Mouse (Mus musculus): ENCODE data around the gene Arf3. TPM values are rescaled to one million over a fixed set of nuclear protein-coding genes. Genes with fewer than 3 reads are reported as not detected.

Arf3 gene
- total RNA-seq, 2 experiments from 2014 or later: 651 to 661 TPM

DNA sequence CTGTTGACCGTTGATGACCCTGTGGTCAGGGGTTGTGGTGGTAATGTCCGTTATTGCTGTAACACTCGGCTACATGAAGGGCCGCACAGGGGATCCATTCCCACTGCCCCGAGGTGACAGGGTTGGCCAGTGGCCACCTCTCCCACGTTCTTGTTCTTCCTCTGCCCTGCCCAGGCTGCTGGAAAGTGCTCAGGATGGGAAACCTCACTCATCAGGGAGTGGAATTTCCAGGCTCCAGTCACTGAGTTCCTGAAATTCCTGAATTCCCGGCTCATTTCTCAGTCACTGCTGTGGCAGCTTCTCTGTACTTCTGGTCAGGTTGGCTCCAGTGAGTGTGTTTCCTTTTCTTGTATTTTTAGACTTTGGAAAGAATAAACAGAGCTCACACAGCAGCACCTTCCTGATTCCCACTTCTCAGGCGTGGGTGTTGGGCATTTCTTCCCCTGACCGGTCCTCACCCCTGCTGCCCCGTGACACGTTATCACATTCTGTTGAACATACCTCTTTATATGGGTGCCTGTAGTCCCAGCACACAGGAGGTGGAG lies 70.8 kb downstream of the Arf3 start:
- intact Hi-C loops (cut with DNase I): no loop called here
- peak in 1 of 2 experiments; percentile 71 for DNase-seq (ENCODE audit: extremely low spot score in 1 of 2, low spot score in 2 of 2)

DNA sequence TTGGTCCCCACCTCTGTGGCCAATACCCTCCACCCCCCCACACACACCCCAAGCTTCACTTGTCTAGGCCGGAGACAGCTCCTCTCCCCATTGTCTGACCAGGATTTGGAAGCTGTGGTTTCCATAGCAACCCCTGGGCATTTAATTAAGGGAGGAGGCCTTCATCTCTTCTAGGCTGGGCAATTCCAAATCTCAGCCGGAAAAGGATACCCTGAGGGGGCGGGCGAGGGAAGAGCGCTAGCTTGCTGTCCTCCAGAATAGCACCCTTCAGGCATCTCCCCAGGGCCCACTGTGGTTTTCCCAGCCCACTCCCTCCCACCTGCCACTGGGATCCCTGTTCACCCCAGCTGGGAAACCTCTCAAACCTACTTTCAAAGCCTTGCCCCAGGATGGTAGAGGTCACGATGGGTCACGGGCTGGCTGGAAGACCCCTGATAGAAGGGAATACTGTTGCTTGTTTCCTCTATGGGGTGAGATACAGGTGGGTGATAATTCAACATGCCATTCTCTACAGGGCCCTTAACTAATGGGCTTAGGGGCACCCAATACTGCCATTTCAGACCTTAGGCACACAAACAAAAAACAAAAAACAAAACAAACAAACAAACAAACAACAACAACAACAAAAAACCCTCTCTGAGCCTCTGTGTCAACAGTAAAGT lies 71.4 kb downstream of the Arf3 start:
- intact Hi-C loops (cut with DNase I): no loop called here
- DNase-seq (ENCODE audit: extremely low spot score in 1 of 2, low spot score in 2 of 2): peak in 1 of 2 experiments; percentile 61

DNA sequence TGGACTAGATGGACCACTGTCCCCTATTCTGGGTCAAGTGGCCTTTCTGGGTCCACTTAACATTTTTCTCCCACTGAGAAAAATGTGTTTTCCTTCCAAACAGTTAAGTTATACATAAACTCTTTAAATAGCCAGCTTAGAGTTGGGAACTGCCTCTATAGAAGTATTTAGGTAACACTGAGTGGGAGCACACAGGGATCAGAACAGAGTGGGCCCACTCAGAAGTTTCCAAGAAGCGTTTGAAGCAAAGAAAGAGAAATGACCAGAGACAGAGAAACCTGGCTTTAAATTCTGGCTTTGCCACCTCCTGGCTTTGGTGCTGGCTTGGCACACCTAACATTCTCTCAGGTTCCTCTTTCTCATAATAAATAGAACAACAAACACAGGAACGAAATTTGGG lies 73.3 kb downstream of the Arf3 start:
- intact Hi-C loops (cut with DNase I): no loop called here
- DNase-seq (ENCODE audit: extremely low spot score in 1 of 2, low spot score in 2 of 2): no peak

Other genes with a start within 250 kb of the Arf3 start
- gene Kansl2, start 228.9 kb downstream of the Arf3 start, total RNA-seq (2021): 10 to 100 TPM; 62.2 to 64.0 TPM
- 10 to 100 TPM; 42.0 to 50.2 TPM for gene Ccnt1, start 192.3 kb downstream of the Arf3 start, total RNA-seq (2021)
- not detected for gene 4930415O20Rik, start 192.2 kb downstream of the Arf3 start, total RNA-seq (2021)
- gene Adcy6, start 153.1 kb downstream of the Arf3 start, total RNA-seq (2021): 10 to 100 TPM; 37.1 to 38.1 TPM
- 100 to 1,000 TPM; 173 to 185 TPM for gene Cacnb3, start 132.4 kb downstream of the Arf3 start, total RNA-seq (2021)
- gene Ddx23, start 100.3 kb downstream of the Arf3 start, total RNA-seq (2021): 10 to 100 TPM; 55.8 to 58.2 TPM
- gene Rnd1, start 85.8 kb downstream of the Arf3 start, total RNA-seq (2021): 10 to 100 TPM; 68.6 to 70.1 TPM
- 10 to 100 TPM; 13.6 to 14.5 TPM for gene Ccdc65, start 55.0 kb downstream of the Arf3 start, total RNA-seq (2021)
- 1 to 10 TPM; 2.2 TPM for gene Fkbp11, start 35.0 kb downstream of the Arf3 start, total RNA-seq (2021)
- under 1 TPM; 0.63 to 0.64 TPM for gene Wnt10b, start 14.9 kb upstream of the Arf3 start, total RNA-seq (2021)
- not detected for gene Wnt1, start 26.6 kb upstream of the Arf3 start, total RNA-seq (2021)
- gene Ddn, start 46.3 kb upstream of the Arf3 start, total RNA-seq (2021): 100 to 1,000 TPM; 285 to 294 TPM
- 10 to 100 TPM; 41.7 to 44.6 TPM for gene Prkag1, start 68.3 kb upstream of the Arf3 start, total RNA-seq (2021)
- 10 to 100 TPM; 62.4 to 64.3 TPM for gene Kmt2d, start 108.0 kb upstream of the Arf3 start, total RNA-seq (2021)
- gene Rhebl1, start 131.3 kb upstream of the Arf3 start, total RNA-seq (2021): 10 to 100 TPM; 11.2 to 14.1 TPM
- gene Dhh, start 135.3 kb upstream of the Arf3 start, total RNA-seq (2021): under 1 TPM; 0.16 to 0.47 TPM
- 10 to 100 TPM; 15.4 to 21.6 TPM for gene Lmbr1l, start 155.0 kb upstream of the Arf3 start, total RNA-seq (2021)
- gene Tuba1b, start 171.4 kb upstream of the Arf3 start, total RNA-seq (2021): 1,000 to 10,000 TPM in 1 of 2 experiments, 100 to 1,000 TPM in 1; 986 to 1,032 TPM
- gene Gm49450, start 190.3 kb upstream of the Arf3 start, total RNA-seq (2021): not detected
- gene Tuba1a, start 190.5 kb upstream of the Arf3 start, total RNA-seq (2021): 1,000 to 10,000 TPM; 4,375 to 4,691 TPM

Measured in left cerebral cortex, postnatal 10 days (tissue).